Mouse (Mus musculus) G1E (cell line): ENCODE results near the gene Sh3bp2.

Experiments
- CTCF ChIP-seq: IDR thresholded peaks from 2 replicates; pipeline ENCODE4 v1.5.1; 2012; ENCODE audit warnings: low read depth, low read length, inconsistent platforms, mixed read lengths
- GATA1 ChIP-seq: IDR thresholded peaks from 2 replicates; pipeline ENCODE4 v1.6.1; 2012; ENCODE audit warnings: borderline replicate concordance, low read length, inconsistent platforms, mixed read lengths
- GATA2 ChIP-seq: IDR thresholded peaks from 2 replicates; pipeline ENCODE4 v1.6.1; 2012; ENCODE audit warnings: low read depth, low read length, inconsistent platforms, borderline replicate concordance
- POLR2AphosphoS5 ChIP-seq: IDR thresholded peaks from 2 replicates; pipeline ENCODE4 v1.6.1; 2012; ENCODE audit warnings: low read depth, low read length, inconsistent platforms; ENCODE audit not compliant: insufficient replicate concordance
- TAL1 ChIP-seq: conservative IDR thresholded peaks from 2 replicates; pipeline ENCODE4 v1.6.1; 2012; ENCODE audit warnings: low read depth, low read length, inconsistent platforms, mixed read lengths

DNA sequence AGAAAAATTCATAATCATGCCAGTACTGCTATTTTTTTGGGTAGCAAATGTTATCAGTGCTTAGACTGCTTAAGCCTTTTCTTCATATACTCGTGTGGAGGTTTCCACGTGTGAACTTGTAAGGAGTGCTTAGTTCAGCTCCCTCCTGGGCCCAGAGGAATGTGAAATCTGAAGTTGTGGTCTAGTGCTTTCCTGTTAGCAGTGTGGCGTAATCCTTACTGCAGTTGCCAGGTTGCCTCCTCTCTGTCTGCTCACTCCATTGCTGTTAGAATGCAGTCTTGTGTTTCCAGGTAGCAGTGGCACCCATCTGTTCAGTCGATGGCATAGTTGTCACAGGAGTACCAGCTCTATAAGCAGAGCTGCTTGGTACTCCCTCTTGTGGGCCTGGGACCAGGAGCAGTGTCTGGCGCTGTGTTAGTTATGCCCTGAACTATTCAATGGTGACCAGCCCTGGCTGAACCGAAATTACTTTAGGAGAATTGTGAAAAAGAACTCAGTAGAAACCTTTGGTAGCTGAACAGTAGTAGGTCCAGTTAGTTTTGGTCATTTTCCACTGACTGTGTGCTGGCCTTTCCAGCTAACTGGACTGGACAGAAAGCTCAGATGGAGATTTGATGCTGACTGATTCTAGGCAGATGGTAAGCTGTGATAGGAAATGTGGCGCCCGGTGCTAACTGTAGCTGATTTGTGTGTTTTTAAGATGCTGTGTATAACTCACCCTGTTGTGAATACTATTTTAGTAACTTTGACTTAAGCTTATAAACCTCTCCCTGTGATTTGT lies 81.7 kb downstream of the Sh3bp2 start:
- TF ChIP-seq CTCF (no peak), GATA1 (no peak), GATA2 (no peak), TAL1 (no peak), POLR2AphosphoS5 (no peak)
